Mouse (Mus musculus) ES-CJ7 (cell line): Measurements from ENCODE around the gene Cdh26.

Experiments
- DNase-seq: peaks from one replicate; pipeline ENCODE4 v3.0.0; 2011; ENCODE audit warnings: low read depth, low spot score

Gene Cdh26

GRCm38 (mm10) chr2:178437311-178437710 is 7.0 kb downstream of the Cdh26 start:
- no peak for DNase-seq

- no peak for DNase-seq
Observed at GRCm38 (mm10) chr2:178449386-178449785, 19.1 kb downstream of the Cdh26 start.

- no peak for DNase-seq
Observed at GRCm38 (mm10) chr2:178450236-178450635, 19.9 kb downstream of the Cdh26 start.

- no peak for DNase-seq
Observed at GRCm38 (mm10) chr2:178450961-178451360, 20.6 kb downstream of the Cdh26 start.

- DNase-seq: no peak
Observed at GRCm38 (mm10) chr2:178454664-178455516, 24.6 kb downstream of the Cdh26 start.

- no peak for DNase-seq
Observed at GRCm38 (mm10) chr2:178457414-178457813, 27.1 kb downstream of the Cdh26 start.

GRCm38 (mm10) chr2:178460353-178460752 is 30.0 kb downstream of the Cdh26 start:
- DNase-seq: peak; percentile 31

GRCm38 (mm10) chr2:178471546-178472480 is 41.5 kb downstream of the Cdh26 start:
- DNase-seq: no peak

- no peak for DNase-seq
Observed at GRCm38 (mm10) chr2:178473916-178474315, 43.6 kb downstream of the Cdh26 start.

GRCm38 (mm10) chr2:178477228-178477627 is 46.9 kb downstream of the Cdh26 start:
- DNase-seq: no peak

- DNase-seq: no peak
Observed at GRCm38 (mm10) chr2:178479011-178479410, 48.7 kb downstream of the Cdh26 start.

GRCm38 (mm10) chr2:178480932-178481331 is 50.6 kb downstream of the Cdh26 start:
- no peak for DNase-seq

GRCm38 (mm10) chr2:178483462-178483861 is 53.1 kb downstream of the Cdh26 start:
- no peak for DNase-seq

- DNase-seq: no peak
Observed at GRCm38 (mm10) chr2:178488276-178488675, 57.9 kb downstream of the Cdh26 start.

GRCm38 (mm10) chr2:178490245-178490920 is 60.1 kb downstream of the Cdh26 start:
- DNase-seq: no peak

- DNase-seq: no peak
Observed at GRCm38 (mm10) chr2:178494066-178494465, 63.7 kb downstream of the Cdh26 start.

- DNase-seq: no peak
Observed at GRCm38 (mm10) chr2:178495816-178496215, 65.5 kb downstream of the Cdh26 start.

- no peak for DNase-seq
Observed at GRCm38 (mm10) chr2:178497900-178498299, 67.6 kb downstream of the Cdh26 start.

GRCm38 (mm10) chr2:178498409-178498808 is 68.1 kb downstream of the Cdh26 start:
- no peak for DNase-seq

GRCm38 (mm10) chr2:178502469-178502868 is 72.1 kb downstream of the Cdh26 start:
- DNase-seq: no peak

GRCm38 (mm10) chr2:178506056-178506455 is 75.7 kb downstream of the Cdh26 start:
- no peak for DNase-seq
